Mouse (Mus musculus): ENCODE results near the gene Inka1.

The Inka1 gene

GRCm38 (mm10) chr9:107959896-107960295 is 25.8 kb downstream of the Inka1 start:
- intact Hi-C loops (cut with DNase I): loop anchor here (5.0 kb wide), 3 partner anchors 42 to 92 kb away; partner anchors contain the start of genes Amigo3 and Ip6k1

- intact Hi-C loops (cut with DNase I): no loop called here
Measured at GRCm38 (mm10) chr9:107957141-107957540, 28.5 kb downstream of the Inka1 start.

- intact Hi-C loops (cut with DNase I): no loop called here
Measured at GRCm38 (mm10) chr9:107955613-107956289, 29.9 kb downstream of the Inka1 start.

- intact Hi-C loops (cut with DNase I): no loop called here
Measured at GRCm38 (mm10) chr9:107950460-107951355, 35.0 kb downstream of the Inka1 start.

- intact Hi-C loops (cut with DNase I): no loop called here
Measured at GRCm38 (mm10) chr9:107949922-107950235, 35.8 kb downstream of the Inka1 start, which contains the start of gene Traip. Gene Traip, plus strand, starts transcription at chr9:107950136.

GRCm38 (mm10) chr9:107949184-107949921 is 36.3 kb downstream of the Inka1 start:
- intact Hi-C loops (cut with DNase I): no loop called here

GRCm38 (mm10) chr9:107947241-107948194 is 38.2 kb downstream of the Inka1 start:
- intact Hi-C loops (cut with DNase I): no loop called here

- intact Hi-C loops (cut with DNase I): no loop called here
Measured at GRCm38 (mm10) chr9:107936831-107937230, 48.8 kb downstream of the Inka1 start.

GRCm38 (mm10) chr9:107936215-107936822 is 49.4 kb downstream of the Inka1 start:
- intact Hi-C loops (cut with DNase I): no loop called here

GRCm38 (mm10) chr9:107935790-107936214 is 49.9 kb downstream of the Inka1 start:
- intact Hi-C loops (cut with DNase I): no loop called here

- intact Hi-C loops (cut with DNase I): no loop called here
Measured at GRCm38 (mm10) chr9:107935374-107935773, 50.3 kb downstream of the Inka1 start, which contains the start of gene Camkv. Gene Camkv, plus strand, starts transcription at chr9:107935674.

Measured in adrenal gland (tissue).